Mouse (Mus musculus): ENCODE results near the gene Tmem11.

GRCm38 (mm10) chr11:60908073-60908472, 29.0 kb upstream of the Tmem11 start:
- TF ChIP-seq POLR2A (IDR thresholded peaks at IDR 0.05; ENCODE audit: insufficient read depth, low read length) (no peak), CTCF (IDR thresholded peaks at IDR 0.05; ENCODE audit: low read depth, low read length) (no peak)
